Mouse (Mus musculus) left cerebral cortex, adult 11 months (tissue): ENCODE results near the gene Psme1.

Source experiments
- DNase-seq: peaks from one replicate; pipeline ENCODE4 v3.0.0; 2022; ENCODE audit warnings: low spot score

Psme1 gene

GRCm38 (mm10) chr14:55577871-55578667 lies at the start of gene Psme1:
Psme1 (plus strand) TSS chr14:55578123.
- DNase-seq: peak; percentile 51

- no peak for DNase-seq
Measured at GRCm38 (mm10) chr14:55536116-55536745, 41.7 kb upstream of the Psme1 start.

- DNase-seq: peak; percentile 64
Measured at GRCm38 (mm10) chr14:55540067-55540786, 37.7 kb upstream of the Psme1 start, which contains the start of gene Pck2. Pck2 (plus strand) TSS chr14:55540266.

GRCm38 (mm10) chr14:55540787-55541321 lies 37.1 kb upstream of the Psme1 start:
- DNase-seq: no peak

- no peak for DNase-seq
Measured at GRCm38 (mm10) chr14:55542268-55542667, 35.7 kb upstream of the Psme1 start.

GRCm38 (mm10) chr14:55544334-55544733 lies 33.6 kb upstream of the Psme1 start:
- DNase-seq: no peak

- DNase-seq: no peak
Measured at GRCm38 (mm10) chr14:55550191-55550590, 27.7 kb upstream of the Psme1 start.

GRCm38 (mm10) chr14:55551347-55551746 lies 26.6 kb upstream of the Psme1 start:
- no peak for DNase-seq

- no peak for DNase-seq
Measured at GRCm38 (mm10) chr14:55551794-55552193, 26.1 kb upstream of the Psme1 start.

- no peak for DNase-seq
Measured at GRCm38 (mm10) chr14:55554635-55555034, 23.3 kb upstream of the Psme1 start.

GRCm38 (mm10) chr14:55555788-55556187 lies 22.1 kb upstream of the Psme1 start:
- DNase-seq: no peak

GRCm38 (mm10) chr14:55557003-55557402 lies 20.9 kb upstream of the Psme1 start:
- DNase-seq: peak; percentile 45

GRCm38 (mm10) chr14:55557587-55557986 lies 20.3 kb upstream of the Psme1 start:
- DNase-seq: no peak

- DNase-seq: no peak
Measured at GRCm38 (mm10) chr14:55558740-55559448, 19.0 kb upstream of the Psme1 start.

- DNase-seq: peak; percentile 73
Measured at GRCm38 (mm10) chr14:55559799-55560201, 18.1 kb upstream of the Psme1 start, which contains the start of gene Dcaf11. Dcaf11 (plus strand) TSS chr14:55560006.

- peak; percentile 99 for DNase-seq
Measured at GRCm38 (mm10) chr14:55560202-55561073, 17.5 kb upstream of the Psme1 start, which contains the start of gene A730061H03Rik. A730061H03Rik (minus strand) TSS chr14:55560406.

- DNase-seq: no peak
Measured at GRCm38 (mm10) chr14:55561860-55562259, 16.1 kb upstream of the Psme1 start.

- DNase-seq: no peak
Measured at GRCm38 (mm10) chr14:55563249-55563648, 14.7 kb upstream of the Psme1 start.

GRCm38 (mm10) chr14:55565748-55566147 lies 12.2 kb upstream of the Psme1 start:
- DNase-seq: no peak

GRCm38 (mm10) chr14:55567496-55567895 lies 10.4 kb upstream of the Psme1 start:
- DNase-seq: no peak

- DNase-seq: no peak
Measured at GRCm38 (mm10) chr14:55570588-55570987, 7.3 kb upstream of the Psme1 start.
